Mouse (Mus musculus): ENCODE results near the gene Sdsl.

Gene Sdsl

GRCm38 (mm10) chr5:120456253-120456652 lies 16.4 kb downstream of the Sdsl start:
- no peak for DNase-seq (ENCODE audit: low read depth)

- DNase-seq (ENCODE audit: low read depth) = no peak
Observed at GRCm38 (mm10) chr5:120454756-120455337, 17.8 kb downstream of the Sdsl start.

GRCm38 (mm10) chr5:120447305-120447704 lies 25.3 kb downstream of the Sdsl start:
- DNase-seq (ENCODE audit: low read depth) = no peak

- peak; percentile 73 for DNase-seq (ENCODE audit: low read depth)
Observed at GRCm38 (mm10) chr5:120440733-120441132, 31.9 kb downstream of the Sdsl start.

GRCm38 (mm10) chr5:120439887-120440670 lies 32.5 kb downstream of the Sdsl start:
- no peak for DNase-seq (ENCODE audit: low read depth)

- DNase-seq (ENCODE audit: low read depth) = no peak
Observed at GRCm38 (mm10) chr5:120438991-120439710, 33.5 kb downstream of the Sdsl start.

- DNase-seq (ENCODE audit: low read depth) = no peak
Observed at GRCm38 (mm10) chr5:120438469-120438868, 34.1 kb downstream of the Sdsl start.

- DNase-seq (ENCODE audit: low read depth) = no peak
Observed at GRCm38 (mm10) chr5:120437986-120438385, 34.6 kb downstream of the Sdsl start.

- no peak for DNase-seq (ENCODE audit: low read depth)
Observed at GRCm38 (mm10) chr5:120437539-120437938, 35.1 kb downstream of the Sdsl start.

GRCm38 (mm10) chr5:120436885-120437495 lies 35.6 kb downstream of the Sdsl start:
- DNase-seq (ENCODE audit: low read depth) = no peak

- DNase-seq (ENCODE audit: low read depth) = no peak
Observed at GRCm38 (mm10) chr5:120435731-120436501, 36.7 kb downstream of the Sdsl start.

GRCm38 (mm10) chr5:120435006-120435681 lies 37.5 kb downstream of the Sdsl start:
- DNase-seq (ENCODE audit: low read depth) = no peak

GRCm38 (mm10) chr5:120434231-120434735 lies 38.3 kb downstream of the Sdsl start:
- no peak for DNase-seq (ENCODE audit: low read depth)

GRCm38 (mm10) chr5:120433135-120433760 lies 39.4 kb downstream of the Sdsl start:
- DNase-seq (ENCODE audit: low read depth) = no peak

GRCm38 (mm10) chr5:120432486-120433015 lies 40.1 kb downstream of the Sdsl start:
- no peak for DNase-seq (ENCODE audit: low read depth)

GRCm38 (mm10) chr5:120431649-120432485 lies 40.7 kb downstream of the Sdsl start, which contains the start of gene Lhx5:
Gene Lhx5 (plus strand): TSS chr5:120431699.
- DNase-seq (ENCODE audit: low read depth) = no peak

- no peak for DNase-seq (ENCODE audit: low read depth)
Observed at GRCm38 (mm10) chr5:120431001-120431583, 41.5 kb downstream of the Sdsl start.

- DNase-seq (ENCODE audit: low read depth) = no peak
Observed at GRCm38 (mm10) chr5:120429692-120430091, 42.9 kb downstream of the Sdsl start.

- DNase-seq (ENCODE audit: low read depth) = no peak
Observed at GRCm38 (mm10) chr5:120428990-120429389, 43.6 kb downstream of the Sdsl start.
